Mouse (Mus musculus) urinary bladder, postnatal 0 days (tissue): ENCODE measurements around the gene Zfp60. TPM values are rescaled to one million over a fixed set of nuclear protein-coding genes. Genes with fewer than 3 reads are reported as not detected.

Experiments
- polyA plus RNA-seq: library from polyadenylated mRNA; unstranded; fragments of >200 nt; fragmentation: Nextera tagmentation; extraction: Ambion mirVana; gene quantifications from 2 replicates; pipeline ENCODE4 v1.2.1, GENCODE M21; 2015

Gene Zfp60
- 7.8 and 9.7 TPM in 2 replicates for polyA plus RNA-seq

GRCm38 (mm10) chr7:27731281-27731883, at the start of gene Zfp60:
Gene Zfp60, plus strand, starts transcription at chr7:27731389.

GRCm38 (mm10) chr7:27688815-27689612, 42.2 kb upstream of the Zfp60 start, which contains the start of gene Zfp607b:
Gene Zfp607b, plus strand, starts transcription at chr7:27689340.

Other genes with a start within 250 kb of the Zfp60 start
- 53.6 and 59.8 TPM in 2 replicates for gene Sertad1, start 244.5 kb upstream of the Zfp60 start, polyA plus RNA-seq
- 4.2 and 5.3 TPM in 2 replicates for gene Prx, start 232.1 kb upstream of the Zfp60 start, polyA plus RNA-seq
- gene Hipk4, start 208.1 kb upstream of the Zfp60 start, polyA plus RNA-seq = 0.75 and 0.76 TPM in 2 replicates
- 61.5 and 71.4 TPM in 2 replicates for gene Pld3, start 178.2 kb upstream of the Zfp60 start, polyA plus RNA-seq
- gene 2310022A10Rik, start 178.2 kb upstream of the Zfp60 start, polyA plus RNA-seq = 10.5 and 11.2 TPM in 2 replicates
- 53.6 and 57.1 TPM in 2 replicates for gene Akt2, start 139.8 kb upstream of the Zfp60 start, polyA plus RNA-seq
- 0.19 TPM in 1 of 2 replicates, not detected in the other for gene Ttc9b, start 77.5 kb upstream of the Zfp60 start, polyA plus RNA-seq
- gene Map3k10, start 56.8 kb upstream of the Zfp60 start, polyA plus RNA-seq = 5.2 and 6.4 TPM in 2 replicates
- 2.1 and 3.1 TPM in 2 replicates for gene Zfp607b, start 42.0 kb upstream of the Zfp60 start, polyA plus RNA-seq
- gene Zfp626, start 75.8 kb downstream of the Zfp60 start, polyA plus RNA-seq = 1.4 and 1.6 TPM in 2 replicates
- 2.7 and 3.0 TPM in 2 replicates for gene Zfp59, start 107.2 kb downstream of the Zfp60 start, polyA plus RNA-seq
- 1.4 and 1.6 TPM in 2 replicates for gene Zfp607a, start 126.1 kb downstream of the Zfp60 start, polyA plus RNA-seq
- 3.7 and 4.6 TPM in 2 replicates for gene Zfp974, start 198.1 kb downstream of the Zfp60 start, polyA plus RNA-seq
- gene Zfp780b, start 247.8 kb downstream of the Zfp60 start, polyA plus RNA-seq = 8.2 and 8.4 TPM in 2 replicates